Mouse (Mus musculus) cerebellum, adult 2 months (tissue): ENCODE results near the gene Nbl1.

Source experiments
- CTCF ChIP-seq: fragments of 200-500 bp; IDR thresholded peaks from 2 replicates; pipeline ENCODE4 v1.5.1; 2011; ENCODE audit warnings: low read depth, mild to moderate bottlenecking, control low read depth, low read length, moderate library complexity, borderline replicate concordance; ENCODE audit not compliant: insufficient read depth
- POLR2A ChIP-seq: fragments of 200-500 bp; IDR thresholded peaks from 2 replicates; pipeline ENCODE4 v1.6.1; 2011; ENCODE audit warnings: low read length, control low read depth, borderline replicate concordance; ENCODE audit not compliant: insufficient read depth

GRCm38 (mm10) chr4:139096201-139096600 is 3.4 kb upstream of the Nbl1 start:
- no peak for TF ChIP-seq POLR2A
- no peak for TF ChIP-seq CTCF
